9 mouse cellular contexts compared by ENCODE assay signal in genomic region chr17:37246715-37247114, GRCm38 (mm10). TPM values are rescaled to one million over a fixed set of nuclear protein-coding genes. Genes with fewer than 3 reads are reported as not detected.
A peak's percentile ranks its signal among the peaks of the same experiment; 100 is the strongest.
DNase-seq lines count a peak whose midpoint lies in the region; ATAC-seq and TF ChIP-seq lines count a peak whose summit lies in the region.
"Had no signal": no experiment of that assay in that cellular context is flagged by ENCODE, and none has a peak within 500 bp of the region (broad histone marks: within the 10 kb centered on the region; RNA-seq: fewer than 3 reads in every experiment).

No protein-coding gene starts in this region.

- no peaks in the 10 kb centered on the region for H3K9me3 ChIP-seq in forebrain, postnatal 0 days (ENCODE audit: low read length)
- H3K9me3 ChIP-seq in forebrain, embryonic 10.5 days, result no peaks in the 10 kb centered on the region
- no peaks in the 10 kb centered on the region for H3K9me3 ChIP-seq in heart, postnatal 0 days (replicated peaks; ENCODE audit: control insufficient read depth, low read length)

- no peak overlapping the region for H3K9ac ChIP-seq in forebrain, postnatal 0 days
- no peak overlapping the region for H3K9ac ChIP-seq in heart, postnatal 0 days (replicated peaks; ENCODE audit: low read depth, low read length)

- H3K27me3 ChIP-seq in forebrain, postnatal 0 days (ENCODE audit: insufficient read depth, low read length), result no peaks in the 10 kb centered on the region
- no peaks in the 10 kb centered on the region for H3K27me3 ChIP-seq in forebrain, embryonic 10.5 days (ENCODE audit: poor library complexity, severe bottlenecking)
- H3K27me3 ChIP-seq in heart, postnatal 0 days (ENCODE audit: control insufficient read depth, insufficient read depth, low read length), result no peaks in the 10 kb centered on the region
- no peaks in the 10 kb centered on the region for H3K27me3 ChIP-seq in myocyte (ENCODE audit: control insufficient read depth, insufficient read depth, insufficient read length)

- H3K4me3 ChIP-seq in forebrain, postnatal 0 days (ENCODE audit: low read depth, low read length), result no peak overlapping the region
- no peak overlapping the region for H3K4me3 ChIP-seq in forebrain, embryonic 10.5 days
- no peak overlapping the region for H3K4me3 ChIP-seq in heart, postnatal 0 days (ENCODE audit: low read depth, low read length)
- H3K4me3 ChIP-seq in myocyte, result no peak overlapping the region

- TF ChIP-seq CTCF in forebrain, postnatal 0 days (IDR thresholded peaks at IDR 0.05; ENCODE audit: low read depth), result peak; percentile 6; the same call in 1 of the 2 replicates
- no peak for TF ChIP-seq CTCF in heart, postnatal 0 days (IDR thresholded peaks at IDR 0.05; ENCODE audit: low read depth)

- TF ChIP-seq POLR2A in myocyte (IDR thresholded peaks at IDR 0.05; ENCODE audit: insufficient read length, low read depth), result no peak

- H3ac ChIP-seq in myocyte (ENCODE audit: control insufficient read depth, insufficient read length), result no peak overlapping the region

- no peaks in the 10 kb centered on the region for H3K79me2 ChIP-seq in myocyte (ENCODE audit: control insufficient read depth, insufficient read depth)

- H3K4me2 ChIP-seq in forebrain, postnatal 0 days (ENCODE audit: low read depth), result no peak overlapping the region
- H3K4me2 ChIP-seq in heart, postnatal 0 days (ENCODE audit: low read depth, low read length), result no peak overlapping the region
- H3K4me2 ChIP-seq in myocyte (ENCODE audit: low read depth), result peak overlapping the region; percentile 18

- no peak for TF ChIP-seq EP300 in heart, postnatal 0 days (IDR thresholded peaks at IDR 0.05; ENCODE audit: low read depth)

- H3K36me3 ChIP-seq in forebrain, postnatal 0 days (ENCODE audit: insufficient read depth), result no peaks in the 10 kb centered on the region
- H3K36me3 ChIP-seq in forebrain, embryonic 10.5 days (replicated peaks), result no peaks in the 10 kb centered on the region
- H3K36me3 ChIP-seq in heart, postnatal 0 days (replicated peaks; ENCODE audit: control insufficient read depth, insufficient read depth, low read length), result no peaks in the 10 kb centered on the region
- H3K36me3 ChIP-seq in myocyte (ENCODE audit: control insufficient read depth, insufficient read depth), result no peaks in the 10 kb centered on the region

- no peak overlapping the region for H3K27ac ChIP-seq in forebrain, postnatal 0 days (ENCODE audit: low read depth, low read length)
- H3K27ac ChIP-seq in forebrain, embryonic 10.5 days, result no peak overlapping the region
- no peak overlapping the region for H3K27ac ChIP-seq in heart, postnatal 0 days (ENCODE audit: low read depth)

- peak; percentile 76 for ATAC-seq in forebrain, postnatal 0 days
- ATAC-seq in heart, postnatal 0 days (ENCODE audit: insufficient read depth, low read depth), result no peak

- 27% methylated on average over 5 of the region's 5 CpGs for WGBS in forebrain, postnatal 0 days
- WGBS in forebrain, embryonic 10.5 days, result 32% methylated on average over 5 of the region's 5 CpGs
- WGBS in heart, postnatal 0 days, result 25% methylated on average over 5 of the region's 5 CpGs

- DNase-seq in forebrain, postnatal 0 days, result peak; percentile 45
- no peak for DNase-seq in forebrain, embryonic 10.5 days (ENCODE audit: extremely low spot score, low spot score)
- peak; percentile 77 for DNase-seq in CD4-positive helper T cell, adult 2 months (ENCODE audit: low read depth, low spot score)
- DNase-seq in brain, adult 2 months (ENCODE audit: low read depth, low spot score), result peak; percentile 62
- peak; percentile 7 for DNase-seq in heart, postnatal 0 days (ENCODE audit: low spot score)
- DNase-seq in layer of hippocampus, adult 9-10 months (ENCODE audit: low spot score), result peak; percentile 63
- DNase-seq in thymus, postnatal 14 days, result peak; percentile 67

- H3K4me1 ChIP-seq in forebrain, postnatal 0 days (ENCODE audit: insufficient read depth), result no peaks in the 10 kb centered on the region
- no peaks in the 10 kb centered on the region for H3K4me1 ChIP-seq in forebrain, embryonic 10.5 days
- no peaks in the 10 kb centered on the region for H3K4me1 ChIP-seq in heart, postnatal 0 days (ENCODE audit: control insufficient read depth, insufficient read depth)

TF ChIP-seq in myocyte, 11 proteins besides CTCF, POLR2A, EP300 and RAD21:
- TF ChIP-seq POLR2AphosphoS2 (IDR thresholded peaks at IDR 0.05; ENCODE audit: insufficient read length, low read depth), result no peak
- TF ChIP-seq CEBPB (IDR thresholded peaks at IDR 0.05; ENCODE audit: insufficient read depth, poor library complexity, severe bottlenecking), result no peak
- no peak for TF ChIP-seq MAX (IDR thresholded peaks at IDR 0.05; ENCODE audit: low read depth)
- no peak for TF ChIP-seq E2F4 (IDR thresholded peaks at IDR 0.05; ENCODE audit: insufficient read depth)
- TF ChIP-seq MYOD1 (IDR thresholded peaks at IDR 0.05; ENCODE audit: control insufficient read depth in 1 of 3, insufficient read length in 2 of 3, low read depth in 2 of 3), result no peak
- no peak for TF ChIP-seq TCF3 (IDR thresholded peaks at IDR 0.05; ENCODE audit: insufficient read length, low read depth)
- TF ChIP-seq USF1 (IDR thresholded peaks at IDR 0.05; ENCODE audit: low read depth), result no peak
- no peak for TF ChIP-seq MYOG (IDR thresholded peaks at IDR 0.05; ENCODE audit: control insufficient read depth in 1 of 3, insufficient read depth in 1 of 3, insufficient read length in 2 of 3, low read depth in 2 of 3)
- no peak for TF ChIP-seq TCF12 (IDR thresholded peaks at IDR 0.05; ENCODE audit: insufficient read depth, poor library complexity, severe bottlenecking)
- no peak for TF ChIP-seq REST (IDR thresholded peaks at IDR 0.05; ENCODE audit: insufficient read depth, insufficient read length)

RNA-seq across cellular contexts. Expression of gene Olfr97, which starts 9.6 kb away (rescaled TPM):
- not detected in 2 replicates for total RNA-seq in forebrain, postnatal 0 days (2014; rRNA removed)
- not detected in 2 replicates for polyA plus RNA-seq in forebrain, postnatal 0 days (2015; fragmentation: Nextera tagmentation; extraction: Ambion mirVana)
- polyA plus RNA-seq in forebrain, embryonic 10.5 days (2016; fragmentation: Nextera tagmentation; extraction: Ambion mirVana), result not detected in 2 replicates
- total RNA-seq in heart, postnatal 0 days (2014; rRNA removed; ENCODE audit: low replicate concordance), result not detected in 2 replicates
- polyA plus RNA-seq in heart, postnatal 0 days (2015; fragmentation: Nextera tagmentation; extraction: Ambion mirVana), result not detected in 2 replicates
- polyA plus RNA-seq in myocyte (2012; fragmentation: generic; extraction: Trizol), result not detected
- total RNA-seq: left cerebral cortex, postnatal 36 days had no signal

RNA-seq across cellular contexts. Expression of gene Olfr98, which starts 16.8 kb away (rescaled TPM):
- total RNA-seq in forebrain, postnatal 0 days (2014; rRNA removed), result not detected in 2 replicates
- not detected in 2 replicates for polyA plus RNA-seq in forebrain, postnatal 0 days (2015; fragmentation: Nextera tagmentation; extraction: Ambion mirVana)
- polyA plus RNA-seq in forebrain, embryonic 10.5 days (2016; fragmentation: Nextera tagmentation; extraction: Ambion mirVana), result not detected in 2 replicates
- not detected in 2 replicates for total RNA-seq in heart, postnatal 0 days (2014; rRNA removed; ENCODE audit: low replicate concordance)
- polyA plus RNA-seq in heart, postnatal 0 days (2015; fragmentation: Nextera tagmentation; extraction: Ambion mirVana), result not detected in 2 replicates
- not detected for polyA plus RNA-seq in myocyte (2012; fragmentation: generic; extraction: Trizol)
- total RNA-seq: left cerebral cortex, postnatal 36 days had no signal

RNA-seq across cellular contexts. Expression of gene H2-M3, which starts 23.3 kb away (rescaled TPM):
- total RNA-seq in forebrain, postnatal 0 days (2014; rRNA removed), result 1.0 and 1.9 TPM in 2 replicates
- 1.5 and 1.7 TPM in 2 replicates for polyA plus RNA-seq in forebrain, postnatal 0 days (2015; fragmentation: Nextera tagmentation; extraction: Ambion mirVana)
- polyA plus RNA-seq in forebrain, embryonic 10.5 days (2016; fragmentation: Nextera tagmentation; extraction: Ambion mirVana), result 1.9 and 2.6 TPM in 2 replicates
- total RNA-seq in heart, postnatal 0 days (2014; rRNA removed; ENCODE audit: low replicate concordance), result 0.42 and 0.43 TPM in 2 replicates
- polyA plus RNA-seq in heart, postnatal 0 days (2015; fragmentation: Nextera tagmentation; extraction: Ambion mirVana), result 2.6 and 2.9 TPM in 2 replicates
- 4.3 TPM for polyA plus RNA-seq in myocyte (2012; fragmentation: generic; extraction: Trizol)

RNA-seq across cellular contexts. Expression of gene Olfr96, which starts 26.8 kb away (rescaled TPM):
- total RNA-seq in forebrain, postnatal 0 days (2014; rRNA removed), result not detected in 2 replicates
- not detected in 2 replicates for polyA plus RNA-seq in forebrain, postnatal 0 days (2015; fragmentation: Nextera tagmentation; extraction: Ambion mirVana)
- polyA plus RNA-seq in forebrain, embryonic 10.5 days (2016; fragmentation: Nextera tagmentation; extraction: Ambion mirVana), result not detected in 2 replicates
- not detected in 2 replicates for total RNA-seq in heart, postnatal 0 days (2014; rRNA removed; ENCODE audit: low replicate concordance)
- polyA plus RNA-seq in heart, postnatal 0 days (2015; fragmentation: Nextera tagmentation; extraction: Ambion mirVana), result not detected in 2 replicates
- not detected for polyA plus RNA-seq in myocyte (2012; fragmentation: generic; extraction: Trizol)
- total RNA-seq: left cerebral cortex, postnatal 36 days had no signal

RNA-seq across cellular contexts. Expression of gene Olfr95, which starts 33.8 kb away (rescaled TPM):
- total RNA-seq in forebrain, postnatal 0 days (2014; rRNA removed), result 0.05 TPM in 1 of 2 replicates, not detected in the other
- not detected in 2 replicates for polyA plus RNA-seq in forebrain, postnatal 0 days (2015; fragmentation: Nextera tagmentation; extraction: Ambion mirVana)
- polyA plus RNA-seq in forebrain, embryonic 10.5 days (2016; fragmentation: Nextera tagmentation; extraction: Ambion mirVana), result not detected in 2 replicates
- total RNA-seq in heart, postnatal 0 days (2014; rRNA removed; ENCODE audit: low replicate concordance), result not detected in 2 replicates
- polyA plus RNA-seq in heart, postnatal 0 days (2015; fragmentation: Nextera tagmentation; extraction: Ambion mirVana), result not detected in 2 replicates
- polyA plus RNA-seq in myocyte (2012; fragmentation: generic; extraction: Trizol), result not detected
- total RNA-seq: left cerebral cortex, postnatal 36 days had no signal
